Mouse (Mus musculus) cortical plate, adult 2 months (tissue): ENCODE data around the gene Cnih1.

Experiments
- CTCF ChIP-seq: fragments of 200-500 bp; IDR thresholded peaks from 2 replicates; pipeline ENCODE4 v1.5.1; 2011; ENCODE audit warnings: mild to moderate bottlenecking, control low read depth, low read length; ENCODE audit not compliant: insufficient read depth; ENCODE audit errors: extremely low read depth
- POLR2A ChIP-seq: fragments of 200-500 bp; IDR thresholded peaks from 2 replicates; pipeline ENCODE4 v1.6.1; 2011; ENCODE audit warnings: mild to moderate bottlenecking, low read length, control low read depth; ENCODE audit not compliant: insufficient read depth; ENCODE audit errors: extremely low read depth

GRCm38 (mm10) chr14:46807927-46808326 lies 19.7 kb upstream of the Cnih1 start:
- TF ChIP-seq POLR2A: no peak
- TF ChIP-seq CTCF: no peak
